Mouse (Mus musculus): ENCODE measurements at regions not wholly inside any gene's neighbourhood (a gene's known extent, or its start where the extent isn't known, plus 50 kb on each side); places are given as distances from the start of the nearest gene placed in this dataset.
"Not testable (repeated sequence)": the region's sequence is repeated elsewhere in the genome, so short reads cannot be mapped to it uniquely, and the experiment has no call there.

DNA sequence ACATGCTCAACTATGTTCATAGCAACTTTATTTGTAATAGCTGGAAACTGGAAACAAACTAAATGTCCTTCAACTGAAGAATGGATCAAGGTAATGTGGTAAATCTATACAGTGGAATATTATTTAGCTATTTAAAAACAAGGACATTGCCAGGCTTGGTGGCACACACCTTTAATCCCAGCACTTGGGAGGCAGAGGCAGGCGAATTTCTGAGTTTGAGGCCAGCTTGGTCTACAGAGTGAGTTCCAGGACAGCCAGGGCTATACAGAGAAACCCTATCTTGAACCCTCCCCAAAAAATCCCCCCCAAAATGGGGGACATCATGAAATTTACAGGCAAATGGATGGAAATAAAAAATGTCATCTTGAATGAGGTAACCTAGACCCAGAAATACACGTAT lies 213.6 kb downstream of the Gm31371 start:
- not testable (repeated sequence) for TF ChIP-seq CTCF (conservative IDR thresholded peaks at IDR 0.05; ENCODE audit: low read length); NANOG (IDR thresholded peaks at IDR 0.05; ENCODE audit: borderline replicate concordance, low read length); POU5F1 (IDR thresholded peaks at IDR 0.05; ENCODE audit: borderline replicate concordance, low read length)
